Mouse (Mus musculus) ZHBTc4 (cell line): ENCODE measurements at regions not wholly inside any gene's neighbourhood (a gene's known extent, or its start where the extent isn't known, plus 50 kb on each side); places are given as distances from the start of the nearest gene placed in this dataset.

ENCODE experiments used
- DNase-seq: peaks from one replicate; pipeline ENCODE4 v3.0.0-alpha.2; 2011; ENCODE audit warnings: low read depth, low spot score

DNA sequence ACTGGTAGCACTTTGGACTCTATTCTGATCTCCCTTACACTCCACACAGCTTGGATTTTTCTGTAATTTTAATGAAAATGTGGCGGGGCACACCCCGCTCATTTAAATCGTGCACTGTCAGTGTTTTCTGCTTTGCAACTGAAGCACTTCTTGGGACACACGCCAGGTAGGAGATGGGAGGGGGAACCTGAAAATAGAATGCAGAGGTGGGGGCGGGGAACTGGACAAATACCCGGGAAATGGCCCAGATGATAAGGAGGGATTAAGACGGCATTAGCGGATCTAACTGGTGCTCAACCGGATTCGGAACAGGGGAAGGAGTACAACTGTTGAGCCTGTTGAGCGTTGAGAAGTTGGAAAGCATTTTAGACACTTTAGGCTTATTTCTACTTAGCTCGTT lies 125.5 kb upstream of the Adgrl2 start:
- DNase-seq, result peak; percentile 37

DNA sequence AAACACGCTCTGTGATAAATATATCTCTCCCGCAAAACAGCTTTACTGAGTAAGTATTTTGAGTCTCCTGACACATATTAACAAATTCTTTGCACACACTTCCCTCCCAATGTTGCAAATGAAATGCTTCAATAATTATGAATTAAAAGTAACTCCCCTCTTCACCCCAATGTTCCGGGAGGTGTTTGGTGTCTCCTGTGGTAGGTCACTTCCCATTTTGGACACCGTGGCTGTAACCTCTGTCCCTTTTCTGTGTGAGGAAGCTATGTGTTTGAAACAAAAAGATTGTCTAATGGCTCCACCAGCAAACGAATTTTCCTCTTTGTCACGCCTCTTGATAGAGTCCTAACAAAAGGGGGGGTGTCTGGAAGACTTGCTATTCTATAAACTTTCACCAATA lies 122.5 kb upstream of the Adgrl2 start:
- no peak for DNase-seq

DNA sequence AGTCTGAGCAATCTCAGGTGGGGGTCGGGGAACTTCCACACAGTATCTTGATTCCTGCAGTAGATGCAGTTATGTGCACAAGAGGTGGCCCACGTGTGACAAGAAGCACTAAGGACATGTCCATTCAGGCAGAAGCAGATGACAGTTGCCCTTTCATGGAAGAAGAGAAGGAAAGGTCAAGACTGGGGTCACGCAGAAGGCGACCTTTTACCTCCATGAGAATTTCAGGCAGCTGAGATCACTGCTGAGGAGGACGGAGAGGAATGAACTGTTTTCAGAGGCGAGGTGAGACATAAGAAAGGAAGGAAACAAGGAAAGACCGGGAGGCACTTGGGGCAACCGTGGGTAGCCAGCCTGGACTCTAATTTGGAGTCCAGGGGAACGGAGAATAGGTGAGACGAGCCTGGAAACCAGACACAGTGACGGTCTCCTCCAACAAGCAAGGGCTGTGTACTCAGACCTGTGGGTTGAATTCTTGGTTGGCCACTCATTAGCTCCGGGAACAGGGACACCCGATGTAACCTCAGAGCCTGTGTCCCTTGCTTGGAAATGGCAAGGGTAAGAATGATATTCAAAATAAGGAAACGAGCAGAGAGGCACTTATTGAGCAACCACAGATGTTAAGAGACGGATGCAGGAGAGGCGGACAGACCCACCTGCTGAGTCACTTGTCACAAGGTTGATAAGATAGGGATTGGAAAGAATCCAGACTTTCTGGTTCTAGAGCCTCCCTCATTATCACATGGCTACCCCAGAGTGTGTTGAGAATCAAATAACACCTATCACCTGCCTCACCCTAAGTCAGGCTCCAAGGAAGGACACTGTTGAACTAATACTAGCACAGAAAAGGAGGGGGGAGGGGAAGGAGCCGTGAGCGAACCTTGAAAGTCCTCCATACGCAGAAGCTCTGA lies 121.4 kb upstream of the Adgrl2 start:
- DNase-seq, result peak; percentile 40

DNA sequence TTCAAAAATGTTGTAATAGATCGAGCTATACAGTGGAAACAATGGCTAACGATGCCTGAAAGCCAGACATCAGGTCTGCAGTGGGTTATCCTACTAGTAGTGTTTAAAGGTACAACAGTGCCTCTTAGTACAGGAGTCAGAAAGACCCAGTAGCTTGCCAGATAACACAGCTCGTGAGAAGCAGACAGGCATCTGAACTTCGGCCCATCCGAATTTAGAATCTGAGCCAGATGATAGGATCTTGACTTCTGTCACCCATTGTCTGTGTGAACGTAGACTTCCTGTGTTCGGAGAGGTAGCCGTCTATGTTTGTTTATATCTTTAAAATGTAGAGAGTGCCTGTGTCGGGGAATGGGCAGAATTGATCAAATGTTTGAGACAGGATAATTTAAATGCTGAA lies 120.5 kb upstream of the Adgrl2 start:
- no peak for DNase-seq

DNA sequence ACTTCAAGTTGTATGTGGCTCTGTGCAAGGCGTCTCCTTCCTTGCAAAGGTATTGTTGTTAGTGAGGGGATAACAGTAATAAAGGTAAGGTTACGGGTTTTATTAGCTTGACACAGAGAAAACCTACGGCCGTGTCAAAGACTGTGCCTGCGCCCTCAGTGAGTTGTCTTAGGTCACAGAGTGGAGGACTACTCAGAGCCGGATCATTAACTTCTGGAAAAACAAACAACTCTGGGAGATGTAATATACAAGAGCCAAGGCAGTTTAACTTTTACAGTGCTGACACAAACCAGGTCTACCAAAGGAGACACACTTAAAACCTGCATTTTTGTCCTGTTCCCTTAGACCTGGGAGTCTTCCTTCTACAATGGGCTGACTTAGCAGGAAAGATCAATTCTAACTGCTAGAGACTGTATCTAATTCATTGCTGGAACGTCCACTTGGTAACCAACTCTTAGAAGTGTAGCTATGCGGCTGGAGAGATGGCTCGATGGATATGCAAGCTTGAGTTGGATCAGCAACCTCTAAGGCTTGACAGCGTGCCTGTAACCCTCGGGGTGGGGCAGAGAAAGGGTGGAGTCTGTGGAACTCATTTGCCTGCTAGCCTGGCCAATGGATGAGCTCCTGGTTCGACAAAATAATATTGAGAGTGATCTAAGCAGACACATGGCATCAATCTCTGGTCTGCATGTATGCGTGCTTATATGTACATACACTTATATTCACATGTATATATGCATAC lies 115.5 kb upstream of the Adgrl2 start:
- DNase-seq, result no peak

DNA sequence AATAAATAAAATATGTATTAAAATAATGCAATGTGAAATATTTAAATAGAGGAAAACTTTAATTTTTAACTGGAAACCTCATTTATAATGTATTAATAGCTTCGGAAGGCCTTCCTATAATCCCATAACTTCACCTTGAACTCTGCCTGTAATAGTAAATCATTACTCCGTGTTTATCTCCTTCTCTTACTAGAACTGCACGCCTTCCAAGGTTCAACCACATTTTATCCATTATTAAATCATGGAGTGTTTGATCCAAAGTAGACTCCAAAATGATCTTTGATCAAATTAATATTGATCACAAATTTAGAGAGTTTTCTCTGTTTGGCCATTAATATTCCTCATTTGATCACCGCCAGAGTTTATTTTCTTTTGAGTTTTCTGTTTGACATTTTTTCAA lies 114.8 kb upstream of the Adgrl2 start:
- no peak for DNase-seq

DNA sequence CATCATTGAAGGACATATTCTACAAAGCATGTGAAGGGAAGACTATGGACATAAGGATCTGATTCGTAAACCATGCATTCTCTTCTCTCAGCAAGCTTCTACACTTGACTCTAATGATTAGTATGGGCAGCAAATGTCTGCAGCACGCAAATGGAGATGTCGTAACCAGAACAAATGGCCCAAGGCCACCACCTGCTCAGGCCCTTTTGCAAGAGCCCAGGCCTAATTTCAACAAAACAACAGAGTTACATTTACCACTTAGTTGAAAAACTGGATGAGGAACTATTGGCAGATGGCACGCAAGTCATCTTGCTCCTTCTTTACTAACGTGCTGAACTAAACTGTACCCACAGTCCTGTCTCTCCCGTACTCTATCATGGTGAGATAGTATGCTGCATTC lies 113.7 kb upstream of the Adgrl2 start:
- DNase-seq, result no peak

DNA sequence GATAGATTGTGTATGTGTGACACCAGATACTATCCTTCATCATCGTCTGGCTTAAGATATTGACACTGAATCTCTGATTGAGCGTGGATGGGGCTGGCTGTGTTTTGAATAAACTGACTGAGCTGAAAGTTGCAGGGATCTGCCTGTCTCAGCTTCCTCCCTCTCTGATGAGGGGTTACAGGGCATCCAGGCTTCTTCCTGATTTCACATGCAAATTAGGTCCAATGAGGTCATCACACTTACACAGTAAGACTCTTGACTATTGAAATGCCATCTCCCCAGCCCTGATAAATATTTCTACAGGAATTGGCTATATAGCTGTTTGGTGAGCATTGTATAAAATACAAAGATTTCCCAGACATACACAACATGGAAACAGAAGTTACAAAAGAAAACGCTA lies 113.1 kb upstream of the Adgrl2 start:
- no peak for DNase-seq

DNA sequence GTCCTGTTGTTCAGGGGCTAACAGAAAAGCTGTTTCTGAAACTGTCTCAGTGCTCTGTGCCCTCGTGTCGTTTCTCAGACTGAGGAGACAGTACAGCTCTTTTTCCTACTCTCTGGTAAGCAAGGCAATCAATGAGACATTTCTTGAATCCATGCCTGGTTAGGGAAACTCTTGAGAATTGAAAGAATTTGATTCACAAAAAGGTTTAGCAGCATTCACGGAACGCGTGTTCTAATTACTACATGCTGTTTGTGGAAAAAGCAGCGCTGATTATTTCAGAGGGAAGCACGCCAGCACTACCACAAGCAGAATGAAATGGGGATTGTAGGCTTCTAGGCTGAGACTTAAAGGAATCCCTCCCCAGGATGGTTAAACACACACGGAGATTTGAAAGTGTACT lies 112.5 kb upstream of the Adgrl2 start:
- no peak for DNase-seq

DNA sequence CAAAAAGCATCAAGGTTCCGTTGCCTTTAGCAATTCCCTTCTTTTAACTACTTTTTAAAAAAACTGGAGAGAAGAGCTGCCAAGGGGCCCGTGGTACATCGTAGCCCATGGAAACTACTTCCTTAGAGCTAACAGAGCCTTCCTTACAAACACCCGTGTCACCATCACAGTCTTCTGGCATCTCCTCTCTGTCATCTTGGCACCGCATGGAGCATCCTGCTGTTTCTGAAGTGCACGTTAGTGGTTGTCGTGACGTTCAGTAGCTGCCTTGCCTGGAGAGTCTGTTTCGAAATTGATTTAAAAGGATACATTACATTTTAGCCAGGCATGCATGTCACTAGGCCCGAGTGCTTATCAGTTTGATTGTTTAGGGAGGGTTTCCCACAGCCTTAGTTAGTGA lies 111.4 kb upstream of the Adgrl2 start:
- no peak for DNase-seq

DNA sequence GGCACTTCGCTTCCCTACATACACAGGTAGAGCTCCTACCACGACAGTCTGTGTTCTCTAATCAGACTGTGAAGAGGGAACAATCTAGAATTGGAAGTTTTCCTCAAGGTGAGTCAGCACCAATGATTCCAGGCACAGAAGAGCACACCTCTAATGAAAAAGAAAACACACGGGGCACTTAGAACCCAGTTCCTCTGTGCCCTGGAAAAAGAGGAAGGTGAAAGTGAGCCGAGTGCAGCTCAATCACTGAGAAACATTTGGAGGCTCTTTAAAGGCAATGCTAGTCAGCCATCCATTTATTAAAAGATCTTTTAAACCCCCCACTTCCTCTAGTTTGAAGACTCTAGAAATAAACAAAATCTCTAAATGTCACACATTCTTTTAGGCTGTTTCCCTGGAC lies 108.4 kb upstream of the Adgrl2 start:
- DNase-seq, result no peak

DNA sequence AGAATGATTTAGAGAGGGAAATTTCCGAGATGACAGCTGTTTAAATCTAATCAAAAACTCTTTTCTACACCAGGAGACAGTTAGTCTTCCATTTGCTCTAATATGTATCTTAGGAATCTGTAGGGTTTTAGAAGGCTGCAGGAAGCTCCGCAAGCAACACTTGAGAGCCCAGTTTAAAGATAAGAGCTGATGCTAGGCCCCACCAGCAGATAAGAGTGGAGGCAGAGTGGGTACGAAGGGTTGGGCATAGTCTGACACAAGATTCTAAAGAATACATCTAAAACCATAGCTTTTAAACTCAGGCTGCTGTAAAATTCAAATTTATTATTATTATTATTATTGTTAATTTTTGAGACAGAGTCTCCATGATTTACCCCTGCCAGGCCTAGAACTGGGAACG lies 106.7 kb upstream of the Adgrl2 start:
- no peak for DNase-seq

DNA sequence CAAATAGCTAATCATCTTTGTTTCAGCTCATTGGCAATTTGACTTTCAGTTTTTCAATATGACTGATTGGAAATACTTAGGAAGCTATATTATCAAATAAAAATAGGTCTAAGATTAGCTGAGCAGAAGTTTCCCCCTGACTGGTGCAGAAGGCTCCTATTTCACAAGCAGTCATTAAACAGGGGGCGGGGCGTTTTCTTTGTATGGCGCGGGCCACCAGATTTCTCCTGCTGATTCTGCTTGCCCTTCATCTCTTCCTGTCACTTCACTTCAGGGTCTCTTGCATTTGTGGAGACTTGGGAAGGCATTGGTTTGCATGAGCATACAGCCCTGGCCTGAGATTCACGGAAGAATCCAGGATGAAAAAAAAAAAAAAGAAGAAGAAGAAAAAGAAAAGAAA lies 102.3 kb upstream of the Adgrl2 start:
- DNase-seq, result peak; percentile 53

DNA sequence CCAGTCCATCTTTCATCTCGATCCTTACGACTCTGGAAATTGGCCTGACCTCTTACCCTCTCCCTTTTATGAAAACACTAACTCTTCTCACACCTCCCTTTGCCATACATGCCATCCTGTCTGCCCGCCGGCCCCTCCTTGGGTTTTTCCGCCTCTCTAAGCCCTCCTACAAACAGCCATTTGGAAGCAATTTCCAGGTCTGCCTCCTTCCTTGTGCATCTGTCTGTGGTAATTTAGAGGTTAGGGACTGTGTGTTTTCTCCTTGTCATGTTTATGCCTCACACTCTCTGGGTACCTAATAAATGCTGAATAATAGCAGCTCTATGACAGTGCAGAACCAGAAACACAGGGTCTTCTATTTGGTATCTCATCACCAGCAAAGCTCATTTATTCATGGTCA lies 99.7 kb upstream of the Adgrl2 start:
- DNase-seq, result no peak

DNA sequence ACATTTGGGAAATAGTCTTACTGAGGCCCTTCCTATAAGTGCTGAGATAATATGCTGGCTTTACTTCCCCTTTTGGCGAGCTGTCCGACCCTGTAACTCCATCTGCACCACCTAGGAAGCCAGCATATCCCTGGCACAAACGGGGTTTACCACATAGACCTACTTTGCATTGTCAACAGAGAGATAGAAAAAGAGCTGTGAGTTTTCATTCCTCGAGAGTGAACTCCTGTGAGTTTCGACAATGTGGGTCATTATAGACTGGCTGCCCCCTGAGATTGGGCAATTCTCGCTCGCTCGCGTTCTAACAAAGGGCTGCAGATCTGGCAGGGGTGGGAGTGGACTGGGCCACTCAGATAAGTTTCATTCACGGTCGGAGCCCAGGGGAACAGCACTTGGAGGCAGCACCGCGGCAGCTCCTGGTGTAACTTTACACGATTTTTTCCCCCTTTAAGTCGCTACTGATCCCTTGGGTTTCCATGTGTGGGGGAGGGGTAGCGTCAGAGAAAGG lies 98.3 kb upstream of the Adgrl2 start:
- no peak for DNase-seq

DNA sequence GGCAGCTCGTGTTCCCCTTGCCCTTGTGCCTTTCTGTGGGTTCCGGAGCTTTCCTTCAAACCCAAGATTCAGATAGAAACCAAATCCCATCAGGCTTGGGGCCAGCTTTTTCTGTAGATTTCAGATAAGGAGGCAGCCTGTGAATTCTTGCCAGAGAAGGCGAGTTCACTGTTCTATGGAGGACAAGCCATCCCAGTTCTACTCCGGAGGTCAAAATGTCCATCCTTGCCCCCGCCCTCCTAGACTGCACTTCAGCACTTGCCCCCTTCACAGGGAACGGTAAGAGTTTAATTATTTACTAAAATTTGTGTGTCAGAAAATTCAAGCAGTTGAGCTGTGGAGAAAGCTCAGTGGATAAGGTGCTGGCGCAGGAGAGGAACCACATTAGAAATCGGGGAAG lies 97.1 kb upstream of the Adgrl2 start:
- DNase-seq, result no peak

DNA sequence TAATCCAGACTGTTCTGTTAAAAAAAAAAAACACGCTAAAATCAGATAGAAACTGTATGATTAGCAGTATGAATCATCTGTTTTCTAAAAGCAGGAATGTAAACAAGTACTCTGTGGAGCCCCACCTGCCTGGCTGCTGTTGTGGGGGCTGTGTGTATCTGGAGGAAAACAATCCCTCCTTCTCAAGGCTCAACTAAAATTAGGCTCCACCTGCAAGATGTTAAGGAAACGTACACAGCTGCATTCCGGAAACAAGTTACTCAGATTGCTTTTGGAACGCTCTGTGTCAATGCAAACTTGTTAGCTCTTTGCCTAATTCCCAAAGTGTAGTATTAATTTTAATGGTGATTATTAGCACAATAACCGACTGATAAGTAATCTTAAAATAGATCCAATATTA lies 96.3 kb upstream of the Adgrl2 start:
- no peak for DNase-seq

DNA sequence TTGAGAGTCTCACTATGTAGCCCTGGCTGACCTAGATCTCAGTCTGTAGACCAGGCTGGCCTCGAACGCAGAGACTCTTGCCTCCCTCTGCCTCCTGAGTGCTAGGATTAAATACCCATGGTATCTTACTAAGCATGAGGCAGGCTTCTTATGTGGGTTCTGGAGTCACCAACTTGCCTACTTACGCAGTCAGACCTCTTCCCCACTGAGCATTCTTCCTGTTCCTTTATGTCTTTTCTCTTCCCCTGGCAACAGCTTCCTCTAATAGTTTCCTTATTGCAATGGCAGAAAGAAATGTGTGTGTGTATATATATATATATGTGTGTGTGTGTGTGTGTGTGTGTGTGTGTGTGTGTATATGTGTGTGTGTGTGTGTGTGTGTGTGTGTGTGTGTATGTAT lies 95.7 kb upstream of the Adgrl2 start:
- DNase-seq, result no peak

DNA sequence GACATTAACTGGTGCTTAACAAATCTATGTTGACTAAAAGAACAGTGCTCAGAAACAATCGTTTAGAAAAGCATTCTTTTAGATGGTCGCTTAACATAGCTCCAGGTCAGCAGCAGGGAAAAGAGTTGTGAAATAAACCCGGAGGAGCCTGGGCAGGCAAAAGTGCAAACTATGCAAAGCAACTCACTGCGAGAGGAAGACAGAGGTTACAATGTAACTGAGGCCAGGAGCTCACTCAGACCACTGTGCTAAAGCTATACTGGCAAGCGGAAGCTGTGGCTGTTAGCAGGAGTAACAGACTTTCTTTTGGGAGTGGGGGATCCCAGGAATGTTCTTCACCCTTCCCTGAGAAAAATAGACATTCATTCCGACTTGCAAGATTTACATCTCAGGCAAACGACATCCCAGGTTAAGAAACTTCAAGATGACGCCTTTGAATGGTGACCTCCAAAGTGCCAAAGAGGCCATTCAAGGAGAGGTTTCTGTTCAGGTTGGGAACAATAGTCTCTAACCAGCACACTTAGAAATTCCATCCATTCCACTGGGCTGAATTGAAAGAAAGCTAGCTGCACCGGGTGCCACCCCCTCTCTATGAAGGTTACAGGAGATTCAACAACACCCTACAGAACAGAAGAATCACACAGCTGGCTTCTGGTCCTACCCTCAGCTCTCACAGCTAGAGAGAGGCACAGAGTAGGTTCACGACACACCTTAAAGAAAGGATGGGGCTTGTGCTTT lies 94.7 kb upstream of the Adgrl2 start:
- peak; percentile 93 for DNase-seq

DNA sequence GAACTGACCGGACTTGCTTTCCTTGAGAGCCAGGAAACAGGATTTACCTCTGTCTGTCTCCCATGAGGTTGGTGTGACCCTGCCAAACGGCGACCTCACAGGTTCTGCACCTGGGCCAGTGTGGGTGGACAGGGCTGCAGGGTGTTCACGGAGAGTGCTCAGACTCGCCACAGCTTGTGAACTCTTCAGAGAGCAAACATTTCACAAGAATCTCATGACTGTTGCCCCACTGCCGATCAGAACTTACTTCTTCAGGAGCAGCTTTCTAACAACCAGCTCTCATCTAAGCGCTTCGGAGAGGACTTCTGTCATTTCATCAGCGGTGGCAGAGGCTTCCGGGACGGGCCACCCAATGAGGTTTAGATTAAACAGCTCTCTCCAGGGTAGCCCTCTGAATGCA lies 93.0 kb upstream of the Adgrl2 start:
- no peak for DNase-seq

DNA sequence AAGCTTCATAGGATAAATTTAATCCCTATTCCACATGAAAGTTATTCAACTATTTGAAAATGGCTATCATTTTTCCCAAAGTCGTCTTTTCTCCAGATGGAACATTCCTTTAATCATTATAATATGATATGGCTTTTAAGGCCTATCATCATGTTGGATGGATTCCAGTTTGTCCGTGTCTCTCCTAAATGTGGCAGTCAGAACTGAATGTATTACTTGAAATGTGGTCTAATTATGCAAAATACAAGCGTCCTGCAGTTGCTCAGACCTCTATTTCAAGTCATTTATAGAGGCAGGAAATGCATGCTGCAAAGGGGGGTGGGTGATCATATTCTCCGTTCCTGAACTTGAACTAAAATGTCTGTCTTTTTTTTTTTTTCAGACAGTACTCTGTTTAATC lies 88.5 kb upstream of the Adgrl2 start:
- DNase-seq, result no peak

DNA sequence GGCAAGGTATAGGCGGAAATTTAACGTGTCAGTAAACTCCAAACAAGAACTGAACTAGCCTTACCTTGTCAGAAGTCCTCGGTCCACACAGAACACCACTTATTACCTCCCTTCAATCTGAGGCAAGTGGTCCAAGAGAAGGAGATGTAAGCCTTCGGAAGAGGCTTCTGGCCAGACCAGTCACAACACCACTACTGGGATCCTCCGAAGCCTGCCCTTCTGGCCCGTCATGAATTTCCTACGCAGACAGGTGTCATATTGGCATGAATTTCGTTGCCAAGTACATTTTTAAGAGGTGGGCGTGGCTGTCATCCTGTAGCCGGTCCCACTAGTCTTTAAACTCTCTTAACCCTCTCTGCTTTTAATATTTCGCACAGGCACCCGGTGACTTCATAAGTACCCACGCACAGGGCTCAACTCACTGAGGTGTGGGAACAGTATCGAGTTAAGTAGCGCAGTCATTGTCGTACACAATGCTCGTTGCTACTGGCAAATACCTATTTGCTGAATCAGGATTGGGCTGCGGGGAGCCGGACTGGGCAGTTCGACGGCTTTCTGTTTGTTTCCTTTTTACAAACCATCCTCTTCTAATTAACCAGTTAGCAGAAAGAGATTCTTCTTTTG lies 86.7 kb upstream of the Adgrl2 start:
- DNase-seq, result no peak
